Mouse (Mus musculus) v-Abl transformed pro-B cells (cell line): ENCODE measurements around the gene Prdx3.
"Not testable (repeated sequence)": the region's sequence is repeated elsewhere in the genome, so short reads cannot be mapped to it uniquely, and the experiment has no call there.

ENCODE experiments used
- in situ Hi-C, 2 experiments: fragments of 400-800 bp; cut with MboI; formaldehyde crosslinking; loops; one replicate each; pipeline ENCODE4 v1.15.1; 2025; ENCODE audit not compliant: unreplicated experiment in 2 of 2

The Prdx3 gene

GRCm38 (mm10) chr19:60870489-60870888 is 3.9 kb downstream of the Prdx3 start:
- in situ Hi-C loops = no loop called here

GRCm38 (mm10) chr19:60866169-60866568 is 8.2 kb downstream of the Prdx3 start:
- in situ Hi-C loops = not testable (repeated sequence)

- in situ Hi-C loops = no loop called here
These were observed 13.3 kb downstream of the Prdx3 start, which contains the start of gene Sfxn4 for GRCm38 (mm10) chr19:60860868-60861700. TSS of gene Sfxn4 (minus strand) at chr19:60861479.

DNA sequence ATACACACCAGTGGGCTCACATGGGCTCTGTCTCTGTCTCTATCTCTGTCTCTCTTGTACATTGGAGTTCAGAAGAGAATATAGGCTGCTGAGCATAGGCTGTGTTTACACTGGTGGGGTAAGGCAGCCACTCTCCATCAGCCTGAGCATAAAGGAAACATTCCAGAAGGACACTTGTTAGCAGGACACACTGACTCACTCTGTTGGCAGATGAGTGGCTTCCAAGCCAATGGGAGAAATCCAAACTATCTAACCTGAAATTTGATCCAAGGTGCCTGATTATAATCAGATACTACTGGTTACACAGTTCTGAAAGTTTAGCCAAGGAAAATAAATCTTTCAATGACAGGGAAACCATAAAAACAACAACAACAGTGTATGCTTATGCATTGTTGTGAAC is 28.6 kb downstream of the Prdx3 start:
- in situ Hi-C loops = no loop called here

GRCm38 (mm10) chr19:60843324-60843723 is 31.0 kb downstream of the Prdx3 start:
- in situ Hi-C loops = loop anchor here in 1 of 2 experiments (5.0 kb wide), 1 partner anchor 44 kb away; the partner anchor contains the start of gene Grk5

DNA sequence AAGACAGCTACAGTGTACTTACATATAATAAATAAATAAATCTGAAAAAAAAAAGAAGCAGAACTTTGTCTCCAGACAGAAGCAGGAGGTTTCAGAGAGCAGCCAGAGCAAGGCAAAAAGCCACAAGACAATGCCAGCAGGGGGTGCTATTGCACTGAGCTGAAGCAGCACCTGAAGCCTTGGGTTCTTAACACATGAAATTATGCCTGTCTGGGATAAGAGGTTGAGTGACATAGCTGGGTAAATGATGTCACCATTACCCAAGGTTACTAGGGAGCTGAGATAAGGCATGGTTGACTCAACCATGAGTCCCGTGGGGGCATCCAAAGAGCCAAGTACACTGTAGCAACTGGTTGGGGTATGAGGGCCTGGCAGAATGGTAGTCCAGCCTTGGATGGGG is 36.6 kb downstream of the Prdx3 start:
- in situ Hi-C loops = loop anchor here (5.0 kb wide), 1 partner anchor 250 kb away; no protein-coding TSS in a partner anchor

DNA sequence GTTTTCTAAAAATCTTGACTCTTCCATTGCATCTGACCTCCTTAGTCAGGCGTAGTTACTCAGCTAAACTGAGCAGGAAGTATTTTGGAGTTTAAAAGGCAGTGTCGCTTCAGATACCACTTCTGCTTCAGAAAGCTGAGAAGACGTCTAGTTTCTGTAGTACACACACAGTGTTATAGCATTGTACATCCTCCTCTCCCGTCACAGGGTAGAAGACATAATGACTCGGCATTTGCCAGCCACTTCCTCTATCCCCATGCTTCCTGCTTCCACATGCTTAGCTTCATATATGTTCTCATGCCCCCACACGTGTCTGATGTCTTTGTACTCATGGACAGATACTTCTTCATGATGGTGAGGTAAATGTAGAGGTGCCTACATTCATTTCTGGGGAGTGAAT is 55.7 kb downstream of the Prdx3 start:
- in situ Hi-C loops = no loop called here
